Mouse (Mus musculus): Measurements from ENCODE around the gene Prpf19.
A peak's percentile ranks its signal among the peaks of the same experiment; 100 is the strongest.

Gene Prpf19

DNA sequence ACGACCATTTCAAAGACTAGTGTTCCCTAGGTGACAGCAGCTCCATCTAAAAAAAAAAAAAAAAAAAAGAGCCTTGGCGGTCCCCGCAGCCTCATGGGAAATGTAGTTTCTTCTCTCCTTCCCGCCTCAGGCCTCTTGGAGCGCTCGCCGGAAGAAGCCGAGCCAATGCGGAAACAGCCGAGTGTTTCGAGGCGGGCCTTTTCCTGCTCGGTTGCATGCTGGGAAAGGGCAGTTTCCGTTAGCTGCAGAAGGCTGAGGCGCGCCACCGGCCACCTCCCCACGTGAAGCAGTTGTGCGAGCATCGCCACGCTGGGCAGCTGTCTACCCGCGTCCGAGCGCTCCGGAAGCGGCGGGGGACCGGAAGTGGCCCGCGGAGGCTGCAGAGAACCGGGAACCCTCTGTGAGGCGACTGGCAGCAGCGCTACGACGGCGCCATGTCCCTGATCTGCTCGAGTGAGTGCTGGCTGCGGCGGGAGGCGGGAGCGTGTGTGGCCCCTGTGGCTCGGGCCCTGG is at the start of gene Prpf19:
Gene Prpf19 (plus strand): TSS at position 216 of the 513 bp plus-strand sequence.
- DNase-seq (ENCODE audit: low read depth, low spot score): peak; percentile 98

DNA sequence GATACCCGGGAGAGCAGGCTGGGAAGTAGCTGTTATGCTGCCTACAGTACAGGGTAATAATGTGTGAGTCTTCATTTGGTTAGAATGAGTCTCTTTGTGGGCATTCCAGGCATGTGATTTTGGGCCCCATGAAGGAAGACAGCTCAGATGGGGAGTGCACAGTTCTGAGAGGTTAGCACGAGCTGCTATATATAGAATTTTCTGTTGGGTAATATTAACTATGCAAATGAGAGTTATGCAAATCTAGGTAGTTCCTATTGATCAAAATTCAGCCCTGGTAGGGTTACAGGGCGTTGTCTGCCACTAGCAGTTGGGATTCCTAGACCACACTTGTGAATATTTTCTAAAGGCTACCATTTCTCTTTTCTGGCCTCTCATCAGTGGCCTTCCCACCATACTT is 49.6 kb upstream of the Prpf19 start:
- no peak for DNase-seq (ENCODE audit: low read depth, low spot score)

DNA sequence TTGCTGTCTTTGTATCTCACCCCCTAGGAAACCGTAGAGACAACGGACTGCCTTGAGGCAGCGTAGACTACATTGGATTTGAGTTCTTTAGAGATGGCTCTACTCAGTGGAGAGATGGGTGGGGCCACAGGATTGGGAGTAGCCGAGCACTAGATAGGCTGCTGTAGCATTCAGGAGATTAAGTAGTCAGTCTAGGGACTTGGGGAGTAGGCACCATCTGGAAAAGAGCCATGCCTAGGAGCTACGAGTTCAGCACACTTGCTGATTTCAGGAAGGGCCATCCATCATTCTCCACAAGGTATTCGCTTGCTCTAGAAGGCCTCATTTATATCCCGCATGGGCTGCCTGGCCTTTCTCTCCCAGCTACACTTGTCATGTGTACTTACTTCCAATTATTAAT is 48.9 kb upstream of the Prpf19 start:
- peak; percentile 37 for DNase-seq (ENCODE audit: low read depth, low spot score)

DNA sequence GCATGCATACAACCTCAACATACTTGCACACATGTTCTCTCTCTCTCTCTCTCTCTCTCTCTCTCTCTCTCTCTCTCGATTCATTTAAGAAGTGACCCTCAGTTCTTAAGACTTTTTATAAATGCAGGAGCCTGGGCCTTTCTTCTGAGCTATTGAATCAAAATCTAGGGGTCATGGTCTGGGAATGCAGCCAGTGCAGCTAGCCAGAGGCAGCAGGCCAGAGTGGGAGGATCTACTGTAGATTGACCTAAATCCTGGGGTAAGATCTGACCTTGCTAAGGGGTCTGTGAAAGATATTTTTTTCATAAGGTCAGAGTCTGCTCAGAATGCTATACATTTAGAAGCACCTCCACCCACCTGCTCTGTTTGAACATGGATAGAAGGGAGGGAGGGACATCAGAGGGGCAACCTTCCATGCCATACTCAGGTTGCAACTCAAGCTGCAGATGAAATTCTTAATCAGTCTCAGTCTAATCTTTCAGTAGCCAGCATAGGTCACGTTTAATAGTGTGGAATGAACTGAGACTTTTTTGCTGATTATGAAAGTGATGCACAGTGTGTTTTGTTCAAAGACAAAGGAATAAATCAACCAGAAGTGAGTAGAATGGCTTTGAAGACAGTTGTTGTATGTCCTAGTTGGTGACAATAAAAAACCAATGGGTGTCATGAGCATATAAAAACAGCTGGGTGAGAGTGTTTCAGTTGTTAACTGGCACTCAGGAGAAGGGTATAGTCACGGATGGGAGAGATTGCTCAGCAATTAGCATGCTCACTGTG is 47.5 kb upstream of the Prpf19 start:
- no peak for DNase-seq (ENCODE audit: low read depth, low spot score)

DNA sequence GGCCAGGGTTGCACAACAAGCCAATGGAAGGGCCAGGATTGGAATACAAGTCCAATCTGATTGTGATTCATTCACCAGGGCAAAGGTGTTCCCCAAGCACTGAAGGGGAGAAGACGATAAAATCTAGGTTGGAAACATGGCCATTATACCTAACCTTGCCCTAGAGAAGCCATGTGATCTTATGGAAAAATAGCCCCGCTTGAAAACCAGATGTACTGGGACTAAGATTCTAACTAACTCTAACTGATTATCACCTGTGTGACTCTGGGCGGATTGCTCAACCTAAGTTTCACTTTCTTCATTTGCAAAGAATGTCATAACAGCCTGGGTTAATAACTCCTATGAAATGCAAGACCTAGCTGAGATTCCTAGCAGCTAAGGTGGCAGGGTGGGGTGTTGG is 39.6 kb upstream of the Prpf19 start:
- DNase-seq (ENCODE audit: low read depth, low spot score): no peak

DNA sequence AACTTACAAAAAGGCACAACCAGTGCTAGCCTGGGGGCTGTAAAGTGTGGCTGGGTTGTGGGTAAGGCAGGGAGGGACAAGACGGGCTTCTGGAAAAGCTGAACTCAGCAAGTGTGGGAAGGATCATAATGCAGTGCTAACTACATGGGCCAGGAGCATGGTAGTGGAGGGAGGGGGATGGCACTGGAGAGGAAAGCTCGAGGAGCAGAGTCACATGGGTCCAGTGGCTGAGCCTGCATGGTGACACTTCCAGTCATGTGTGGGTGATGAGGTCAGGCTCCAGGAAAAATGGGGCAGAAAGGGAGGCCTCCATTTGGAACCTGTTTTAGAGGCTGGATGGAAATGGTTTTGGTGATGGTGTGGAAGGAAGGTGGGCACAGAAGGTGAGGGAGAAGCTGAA is 38.5 kb upstream of the Prpf19 start:
- DNase-seq (ENCODE audit: low read depth, low spot score): no peak

DNA sequence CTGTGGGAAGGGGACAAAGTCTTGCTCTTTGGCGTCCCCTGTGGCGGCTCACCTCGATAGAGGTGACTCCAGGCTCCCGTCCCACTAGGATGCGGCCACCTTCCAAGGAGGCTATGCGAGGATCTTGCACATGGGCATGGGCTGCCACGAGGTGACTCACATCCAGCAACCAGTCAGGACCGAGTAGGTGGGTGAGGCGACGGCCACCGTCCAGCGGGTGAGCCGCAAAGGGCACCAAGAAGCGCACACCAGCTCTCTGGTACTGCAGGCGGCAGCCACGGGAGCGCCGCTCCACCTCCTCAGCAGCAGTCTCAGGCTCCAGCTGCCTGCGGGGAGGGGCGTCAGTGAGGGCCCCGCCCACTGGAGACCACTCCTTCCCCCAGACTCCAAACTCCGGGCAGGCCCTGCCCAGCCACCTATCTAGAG is 34.9 kb upstream of the Prpf19 start:
- DNase-seq (ENCODE audit: low read depth, low spot score): no peak

DNA sequence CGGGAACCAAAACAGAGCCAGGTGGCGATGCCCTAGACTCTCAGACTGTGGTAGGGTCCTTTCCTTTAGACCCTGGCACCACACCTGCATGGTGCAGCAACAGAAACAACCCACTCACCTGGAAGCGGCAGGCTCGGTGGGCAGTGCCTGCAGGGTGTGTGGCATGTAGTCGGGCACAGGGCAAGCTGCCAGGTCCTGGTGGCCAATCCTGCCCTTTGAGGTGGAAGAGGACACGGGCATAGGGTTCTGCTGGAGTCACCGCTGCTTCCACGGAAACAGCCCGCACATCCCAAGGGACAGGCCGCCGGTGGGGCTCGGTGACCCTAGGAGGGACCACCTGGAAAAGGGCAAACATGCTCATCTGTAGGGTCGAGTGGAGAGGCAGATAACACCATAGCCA is 28.7 kb upstream of the Prpf19 start:
- no peak for DNase-seq (ENCODE audit: low read depth, low spot score)

DNA sequence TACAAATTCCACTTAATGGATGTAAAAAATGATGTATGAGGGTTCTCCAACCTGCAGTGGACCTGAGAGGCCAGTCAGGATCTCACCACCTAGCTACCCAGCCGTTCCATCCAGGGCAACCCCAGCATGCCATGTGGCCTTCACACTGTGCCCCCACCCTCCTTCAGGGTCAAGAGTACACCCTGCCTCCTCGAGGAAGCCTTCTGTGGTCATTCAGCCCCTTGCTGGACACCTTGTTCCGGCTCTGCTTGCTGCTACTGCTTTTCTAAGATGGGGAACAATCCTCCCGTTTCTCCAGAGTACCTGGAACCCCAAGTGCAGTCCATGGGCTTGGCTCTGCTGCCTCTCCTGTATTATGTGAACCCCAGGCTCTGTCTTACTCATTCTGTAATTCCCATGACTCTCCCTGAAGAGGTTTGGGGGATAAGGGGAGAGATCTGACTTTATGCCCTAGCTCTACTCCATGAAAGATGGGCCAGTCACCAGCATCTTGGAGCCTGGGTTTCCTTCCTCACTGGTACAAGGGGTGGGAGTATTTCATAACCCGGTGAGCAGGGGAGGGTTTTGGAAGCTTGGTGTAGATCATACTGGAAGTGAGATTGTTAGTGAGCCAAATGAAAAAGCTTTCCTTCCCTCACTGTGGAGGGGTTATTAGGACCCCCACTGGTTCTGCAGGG is 26.9 kb upstream of the Prpf19 start:
- DNase-seq (ENCODE audit: low read depth, low spot score): no peak

DNA sequence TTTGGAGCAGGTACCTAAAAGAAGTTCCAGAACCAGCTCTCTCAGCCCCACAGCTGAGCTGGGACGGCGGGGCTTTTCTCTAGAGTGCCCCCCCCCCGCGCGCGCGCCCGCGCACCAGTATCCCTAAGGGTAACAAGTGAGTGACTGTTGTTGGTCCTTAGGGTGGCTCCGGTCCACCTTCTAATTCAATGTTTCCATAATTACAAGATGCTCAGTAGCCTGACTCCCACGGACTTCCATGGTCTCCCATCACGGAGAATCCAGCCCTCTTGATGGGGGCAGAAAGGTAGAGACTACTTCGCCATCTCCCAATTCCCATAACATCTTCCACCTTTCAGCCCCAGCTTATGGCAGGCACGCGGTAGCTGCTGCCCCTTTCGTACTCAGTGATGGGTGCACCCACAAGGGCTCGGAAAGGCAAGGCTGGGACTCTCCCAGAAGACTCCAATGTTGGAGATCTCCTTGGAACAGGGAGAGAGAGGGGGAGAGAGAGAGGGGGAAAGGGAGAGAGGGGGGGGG is 26.3 kb upstream of the Prpf19 start:
- DNase-seq (ENCODE audit: low read depth, low spot score): no peak

DNA sequence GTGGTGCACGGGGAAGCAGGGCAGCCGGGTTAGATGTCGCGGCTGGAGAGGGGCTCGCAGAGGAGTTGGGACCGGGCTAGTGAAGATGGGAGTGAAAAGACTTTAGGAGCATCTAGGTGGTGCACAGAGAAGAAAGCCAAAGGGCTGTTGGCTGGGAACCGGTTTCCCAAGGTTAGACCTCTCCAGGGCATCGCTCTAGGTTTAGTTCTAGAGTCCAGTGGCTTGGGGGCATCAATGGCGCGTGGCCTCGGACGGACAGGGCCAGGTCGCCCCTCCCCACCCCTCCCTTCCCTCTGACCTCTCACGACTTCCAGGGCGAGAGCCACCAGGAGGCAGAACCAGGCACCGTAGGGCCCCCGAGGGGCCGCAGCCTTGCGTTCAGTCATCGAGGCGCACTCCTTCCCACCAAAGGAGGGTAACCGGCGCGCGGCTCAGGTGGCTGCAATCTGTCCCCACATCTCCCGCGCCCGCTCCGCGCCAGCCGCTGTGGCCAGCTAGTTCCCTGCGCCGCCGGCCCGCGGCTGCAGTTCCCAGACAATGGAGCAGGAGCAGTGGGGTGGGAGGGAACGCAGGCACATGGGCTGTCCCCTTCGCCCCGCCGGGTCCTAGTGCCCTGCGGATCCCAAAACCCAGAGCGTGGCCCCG is 25.7 kb upstream of the Prpf19 start:
- DNase-seq (ENCODE audit: low read depth, low spot score): peak; percentile 85

DNA sequence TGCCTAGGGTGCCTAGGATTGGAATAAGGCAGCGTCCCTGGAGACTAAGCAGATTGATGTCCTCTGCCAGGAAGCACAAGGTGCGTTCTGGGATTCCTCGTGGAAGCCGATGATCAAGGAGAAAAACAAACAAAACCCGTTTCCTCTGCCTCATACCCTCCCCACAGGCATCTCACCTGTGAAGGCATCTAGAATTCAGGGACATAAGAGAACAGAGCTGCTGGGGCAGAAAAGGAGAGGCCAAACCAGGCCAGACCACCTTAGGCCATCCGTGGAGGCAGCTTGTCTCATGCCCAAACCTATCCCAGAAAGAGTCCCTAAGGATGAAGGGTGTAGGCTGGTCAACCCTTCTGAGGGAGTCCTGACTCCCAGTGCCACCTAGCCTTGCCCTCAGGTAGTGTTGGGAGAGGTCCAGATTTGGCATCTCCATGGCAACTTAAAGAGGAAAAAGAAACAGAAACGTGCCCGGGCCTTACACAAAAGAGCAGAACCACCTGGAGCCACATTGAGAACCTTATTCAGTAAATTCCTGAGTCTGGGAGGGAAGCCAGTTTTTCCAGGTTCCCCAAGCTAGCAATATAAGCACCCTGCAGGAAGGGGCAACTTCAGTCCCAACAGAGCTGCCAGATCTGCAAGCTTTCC is 25.0 kb upstream of the Prpf19 start, which contains the start of gene Tmem132a:
Gene Tmem132a (minus strand): TSS at position 55 of the 642 bp plus-strand sequence.
- no peak for DNase-seq (ENCODE audit: low read depth, low spot score)

DNA sequence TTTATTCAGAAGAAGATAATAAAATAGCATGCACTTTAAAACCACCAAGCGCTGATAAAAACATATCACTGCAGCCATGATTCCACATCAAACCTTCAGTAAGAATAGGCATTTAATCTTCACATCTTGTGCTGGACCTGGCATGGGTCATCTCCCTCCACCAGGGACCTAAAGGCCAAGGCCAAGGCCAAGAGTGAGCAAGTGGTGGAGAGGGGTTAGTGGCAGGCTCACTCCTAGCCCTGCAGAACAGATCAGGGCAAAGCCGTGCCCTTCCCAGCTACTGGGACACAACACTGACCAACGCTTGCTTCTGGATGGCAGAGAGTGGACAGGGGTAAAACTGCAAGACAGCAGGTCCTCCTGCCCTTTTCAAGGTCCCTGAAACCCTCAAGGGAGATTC is 24.4 kb upstream of the Prpf19 start:
- DNase-seq (ENCODE audit: low read depth, low spot score): no peak

DNA sequence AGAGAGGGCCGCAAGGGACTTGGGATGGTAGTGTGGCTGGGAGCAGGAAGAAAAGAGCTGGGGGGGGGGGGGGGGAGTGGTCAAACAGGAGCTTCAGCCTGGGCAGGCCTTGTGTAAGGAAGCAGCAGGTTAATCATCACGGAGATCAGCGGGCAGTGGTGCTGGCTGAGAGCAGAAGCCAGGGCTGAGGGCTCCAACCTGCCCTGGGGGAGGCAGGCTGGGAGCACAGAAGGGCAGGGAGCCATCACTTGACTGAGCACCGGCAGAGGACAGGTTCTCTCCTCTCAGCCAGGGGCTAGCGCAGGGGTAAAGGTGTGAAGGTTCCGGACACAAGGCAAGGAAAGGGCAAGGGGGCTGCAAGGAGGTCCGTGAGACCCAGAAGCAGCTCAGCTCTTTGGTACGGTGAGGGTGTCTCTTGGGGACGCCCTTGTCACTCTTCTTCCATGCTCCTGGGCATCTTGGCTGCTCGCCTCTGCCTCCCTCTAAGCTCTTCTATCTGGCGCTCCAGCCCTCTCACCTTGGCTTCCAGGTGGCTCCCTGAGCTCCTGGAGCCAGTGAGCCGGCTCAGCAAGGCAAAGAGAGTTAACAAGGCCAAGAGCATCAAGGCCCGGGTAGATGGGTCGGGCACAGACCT is 23.6 kb upstream of the Prpf19 start:
- DNase-seq (ENCODE audit: low read depth, low spot score): no peak

DNA sequence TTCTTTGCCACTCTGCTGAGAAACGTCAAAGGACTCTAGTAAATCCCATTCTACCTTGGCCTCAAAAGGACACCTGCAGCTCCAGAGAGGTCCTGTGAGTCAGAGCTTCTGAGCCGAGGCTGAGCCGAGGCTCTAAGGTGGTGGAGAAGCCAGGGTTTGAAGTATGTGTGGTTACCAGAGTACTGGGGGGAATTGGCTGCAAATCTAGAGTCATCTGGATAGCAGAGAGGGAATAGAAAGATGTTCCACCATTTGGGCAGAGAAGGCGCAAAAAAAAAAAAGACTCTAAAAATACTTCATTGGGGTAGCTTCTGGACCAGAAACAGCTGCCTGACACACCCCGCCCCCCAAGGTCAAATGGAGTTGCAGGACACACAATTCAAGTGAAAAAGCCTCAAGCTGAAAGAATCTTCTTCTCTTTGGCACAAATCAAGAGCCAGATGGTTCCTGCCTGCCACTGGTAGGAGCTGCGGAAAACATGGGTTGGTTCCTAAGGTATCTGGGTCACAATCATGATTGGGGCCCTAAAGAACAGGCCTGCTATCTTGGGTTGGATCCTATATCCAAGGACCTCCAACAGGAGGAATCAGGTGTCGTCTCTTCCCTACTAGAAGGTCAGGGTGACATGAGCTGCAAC is 16.7 kb upstream of the Prpf19 start:
- no peak for DNase-seq (ENCODE audit: low read depth, low spot score)

DNA sequence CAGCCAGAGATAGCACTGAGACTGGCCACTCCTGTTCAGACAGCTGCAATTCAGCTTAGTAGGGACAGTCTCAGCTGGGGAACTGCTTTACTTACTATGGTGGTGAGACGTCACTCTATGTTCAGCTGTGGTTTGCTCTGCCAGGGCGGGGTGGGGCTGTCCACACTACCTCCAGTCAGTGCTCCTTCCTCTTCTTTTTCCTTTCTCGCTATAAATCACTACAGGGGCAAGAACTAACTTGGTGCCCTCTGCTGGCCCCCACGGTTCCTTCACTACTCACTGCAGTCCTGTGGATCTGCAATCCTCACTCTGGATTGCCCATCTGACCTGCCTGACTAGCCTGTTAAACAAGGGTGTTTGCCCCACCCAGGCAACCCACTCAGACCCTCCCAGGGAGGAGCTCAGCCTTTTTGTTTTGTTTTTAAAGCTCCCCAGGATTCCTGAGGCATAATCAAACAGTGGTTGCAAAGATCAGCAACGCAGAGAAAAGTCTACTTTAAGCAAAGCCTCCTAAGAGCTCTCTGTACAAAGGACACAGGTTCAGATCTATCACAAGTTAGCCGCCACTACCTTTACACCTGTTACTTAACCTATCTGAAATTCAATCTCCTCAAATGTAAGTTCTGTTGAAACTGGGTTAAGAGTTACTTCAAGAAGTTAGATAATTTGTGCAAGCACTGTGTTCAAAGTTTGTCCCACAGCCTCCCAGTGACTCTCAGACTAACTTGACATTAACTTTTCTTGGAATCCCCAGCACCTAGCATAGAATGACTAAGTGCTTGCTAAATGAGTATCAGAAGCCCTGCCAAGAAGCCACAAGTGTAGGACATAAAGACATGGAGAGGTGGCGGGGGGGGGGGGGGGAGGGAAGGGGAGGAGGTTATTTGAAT is 14.7 kb upstream of the Prpf19 start:
- no peak for DNase-seq (ENCODE audit: low read depth, low spot score)

DNA sequence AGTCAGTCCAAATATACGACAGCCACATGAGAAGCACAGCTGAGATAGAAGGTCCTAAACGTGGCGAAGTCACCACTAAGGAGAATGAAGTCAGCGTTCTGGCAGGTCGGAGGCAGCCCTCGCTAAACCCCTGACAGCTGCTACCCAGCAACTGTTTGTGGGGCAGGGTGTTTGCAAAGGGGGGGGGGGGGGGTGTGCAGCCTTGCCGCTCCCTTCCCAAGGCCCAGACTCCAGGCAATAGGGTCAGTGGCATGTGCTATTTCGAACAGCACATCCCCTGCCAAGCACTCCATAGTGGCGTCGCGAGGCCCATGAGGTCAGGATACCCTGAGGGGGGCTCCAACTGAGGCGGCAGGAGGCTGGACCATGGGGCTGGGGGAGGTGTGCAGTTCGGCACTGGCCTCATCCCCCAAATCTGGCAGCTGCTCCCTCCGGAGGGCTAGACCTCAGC is 14.0 kb upstream of the Prpf19 start:
- no peak for DNase-seq (ENCODE audit: low read depth, low spot score)

DNA sequence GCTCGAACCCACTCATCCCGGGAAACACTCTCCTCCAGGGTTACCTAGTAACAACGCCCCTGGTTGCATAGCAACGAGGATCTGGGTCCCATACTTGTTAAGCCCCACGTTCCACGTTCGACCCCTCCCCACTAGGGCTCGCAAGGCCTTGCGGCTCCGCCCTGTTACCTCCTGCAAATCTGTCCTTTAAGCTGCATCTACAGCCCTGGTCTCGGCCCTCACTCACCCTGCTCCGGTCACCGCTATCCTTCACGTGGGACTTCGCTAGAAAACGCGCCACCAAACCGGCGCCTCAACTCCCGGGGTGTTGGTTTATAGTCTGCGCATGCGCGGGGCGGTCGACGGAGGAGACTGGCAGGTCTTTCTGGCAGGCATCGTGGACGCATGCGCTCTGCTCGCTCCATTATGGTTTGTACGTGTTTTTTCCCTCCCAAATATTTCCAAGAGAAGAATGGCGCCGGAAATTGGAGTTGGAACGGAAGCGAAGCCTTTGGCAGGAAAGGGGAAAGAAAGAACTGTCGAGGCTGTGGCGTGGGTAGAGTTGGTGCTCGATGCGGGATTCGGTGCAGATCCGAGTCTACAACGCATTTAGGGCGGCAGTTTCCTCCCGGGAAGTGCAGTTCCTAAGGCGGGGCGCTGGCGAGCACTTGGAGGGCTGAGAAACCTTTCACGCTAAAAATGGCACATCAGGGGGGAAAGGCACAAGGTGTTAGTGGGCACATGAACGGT is 13.4 kb upstream of the Prpf19 start, which contains the start of gene Tmem109:
Gene Tmem109 (minus strand): TSS at position 576 of the 729 bp plus-strand sequence.
- DNase-seq (ENCODE audit: low read depth, low spot score): peak; percentile 97

DNA sequence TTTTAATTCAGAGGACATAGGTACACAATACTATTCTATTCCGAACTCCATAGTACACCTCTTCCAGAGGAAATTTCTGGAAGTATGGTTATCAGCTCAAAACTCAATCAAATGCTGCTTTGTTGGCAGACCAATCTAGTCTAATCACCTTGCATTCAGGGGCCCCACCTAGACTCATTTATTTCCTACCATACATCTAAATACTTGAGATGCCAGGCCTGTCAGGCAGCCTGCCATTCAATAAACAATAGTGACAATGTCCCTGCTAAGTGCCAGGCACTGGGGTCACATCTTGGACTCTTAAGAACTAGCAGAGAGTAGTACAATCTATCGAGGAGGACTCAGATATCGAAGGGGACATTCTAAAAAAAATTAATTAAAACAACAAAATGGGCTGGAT is 2.8 kb upstream of the Prpf19 start:
- no peak for DNase-seq (ENCODE audit: low read depth, low spot score)
